Mouse (Mus musculus) CD4-positive, CD25-positive, alpha-beta regulatory T cell, adult 9 weeks (primary cell): ENCODE measurements around the gene Dcaf15. TPM values are rescaled to one million over a fixed set of nuclear protein-coding genes. Genes with fewer than 3 reads are reported as not detected.

Experiments
- polyA plus RNA-seq: library from polyadenylated mRNA; unstranded; fragments of 100-300 nt; shearing (Covaris generic); gene quantifications from one replicate; pipeline ENCODE4 v1.2.1, GENCODE M21; 2017

The Dcaf15 gene
- polyA plus RNA-seq = 30.2 TPM

DNA sequence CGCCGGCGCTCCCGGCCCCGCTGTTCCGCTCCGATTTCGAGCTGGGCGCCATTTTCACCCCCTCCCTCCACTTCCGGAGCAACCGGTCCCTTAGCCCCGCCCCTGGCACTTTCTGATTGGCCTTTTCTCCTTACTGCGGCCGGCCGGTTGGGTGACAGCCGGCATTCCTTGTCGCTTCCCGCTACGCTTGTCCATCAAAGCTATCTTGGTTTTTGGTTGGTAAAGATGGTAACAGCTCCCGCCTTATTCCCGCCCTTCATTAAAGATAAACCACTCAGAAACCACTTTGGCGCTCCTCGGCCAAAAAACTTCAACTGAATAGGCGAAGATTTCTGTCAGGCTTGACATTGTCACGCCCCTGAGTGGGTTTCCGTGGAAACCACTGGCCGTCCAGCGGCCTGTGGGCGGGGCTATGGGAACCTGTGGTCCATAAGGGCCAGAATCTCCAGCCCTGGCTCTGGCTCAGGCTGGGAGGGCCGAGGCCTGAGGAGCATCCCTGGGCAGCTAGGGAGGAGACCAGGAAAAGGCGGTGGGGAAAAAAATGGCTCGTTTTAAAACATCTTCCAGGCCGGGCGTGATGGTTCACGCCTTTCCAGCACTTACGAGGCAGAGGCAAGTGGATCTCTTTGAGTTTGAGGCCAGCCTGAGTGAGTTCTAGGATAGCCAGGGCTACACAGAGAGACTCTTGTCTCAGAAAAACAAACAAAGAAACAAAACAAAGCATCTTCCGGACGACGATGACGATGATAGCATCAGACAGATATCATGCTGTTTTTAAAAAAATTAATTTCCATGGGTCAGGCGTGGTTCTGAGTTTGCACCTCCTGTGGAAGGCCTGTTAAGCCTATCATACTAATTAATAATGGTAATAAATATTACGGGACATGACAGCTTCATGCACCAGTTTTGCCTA, at the start of gene Dcaf15:
Gene Dcaf15 (minus strand): TSS at position 72 of the 913 bp plus-strand sequence.

DNA sequence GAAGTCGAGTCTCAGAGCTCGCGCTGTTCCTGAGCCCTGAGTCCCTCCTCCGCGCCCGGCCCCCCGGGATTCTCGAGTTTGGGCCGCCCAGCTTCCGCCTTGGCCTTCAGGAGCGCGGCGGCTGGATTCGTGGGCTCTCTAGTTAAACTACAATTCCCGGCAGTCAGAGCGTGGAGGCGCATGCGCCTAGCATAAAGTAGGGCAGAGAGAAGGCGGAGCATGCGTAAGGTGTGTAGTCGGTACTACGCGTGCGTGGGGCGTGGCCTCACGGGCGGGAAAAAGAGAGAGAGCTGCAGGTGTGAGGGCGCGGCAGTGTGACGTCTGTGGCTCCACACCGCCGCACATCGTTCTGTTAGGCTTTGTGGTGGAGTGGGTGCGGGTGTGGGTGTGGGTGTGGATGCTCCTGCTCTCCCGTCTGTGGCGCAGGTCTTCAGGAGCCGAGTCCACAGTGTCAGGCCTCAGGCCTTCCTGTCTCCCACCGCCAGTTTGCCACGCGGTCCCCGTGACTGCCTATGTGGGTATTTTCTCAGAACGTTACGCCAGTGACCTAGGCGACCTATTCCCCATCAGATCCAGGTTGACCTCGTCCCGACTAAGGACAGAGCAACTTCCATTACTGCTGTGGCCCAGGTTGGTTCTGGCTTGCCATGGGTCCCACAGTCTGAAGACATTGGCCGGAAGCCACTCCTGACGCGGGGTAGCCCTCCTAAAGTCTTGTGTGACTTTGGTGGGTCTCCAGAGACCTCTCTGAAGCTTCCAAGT, 43.4 kb upstream of the Dcaf15 start, which contains the start of the genes Cc2d1a and 4930432K21Rik:
Gene Cc2d1a (minus strand): TSS at position 168 of the 762 bp plus-strand sequence.
Gene 4930432K21Rik (plus strand): TSS at position 257 of the 762 bp plus-strand sequence.

DNA sequence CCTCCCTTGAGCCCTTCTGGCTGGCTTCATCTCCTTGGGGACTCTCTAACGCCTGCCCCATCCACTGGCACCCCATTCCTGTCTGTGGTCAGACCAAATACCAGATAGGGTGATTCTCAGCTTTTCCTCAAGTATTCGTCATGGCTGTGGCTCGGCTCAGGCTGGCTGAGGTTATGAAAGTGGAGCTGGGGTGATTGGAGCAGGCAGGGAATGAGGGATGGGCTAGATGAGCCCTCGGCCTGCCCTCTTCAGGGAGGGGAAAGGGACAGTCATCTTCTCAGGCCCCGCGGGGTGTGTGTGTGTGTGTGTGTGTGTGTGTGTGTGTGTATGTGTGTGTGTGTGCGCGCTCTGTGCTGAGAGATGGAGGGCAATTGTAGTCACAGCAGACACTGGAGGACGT, 21.1 kb upstream of the Dcaf15 start, which contains the start of gene Podnl1:
Gene Podnl1 (plus strand): TSS at position 334 of the 400 bp plus-strand sequence.

DNA sequence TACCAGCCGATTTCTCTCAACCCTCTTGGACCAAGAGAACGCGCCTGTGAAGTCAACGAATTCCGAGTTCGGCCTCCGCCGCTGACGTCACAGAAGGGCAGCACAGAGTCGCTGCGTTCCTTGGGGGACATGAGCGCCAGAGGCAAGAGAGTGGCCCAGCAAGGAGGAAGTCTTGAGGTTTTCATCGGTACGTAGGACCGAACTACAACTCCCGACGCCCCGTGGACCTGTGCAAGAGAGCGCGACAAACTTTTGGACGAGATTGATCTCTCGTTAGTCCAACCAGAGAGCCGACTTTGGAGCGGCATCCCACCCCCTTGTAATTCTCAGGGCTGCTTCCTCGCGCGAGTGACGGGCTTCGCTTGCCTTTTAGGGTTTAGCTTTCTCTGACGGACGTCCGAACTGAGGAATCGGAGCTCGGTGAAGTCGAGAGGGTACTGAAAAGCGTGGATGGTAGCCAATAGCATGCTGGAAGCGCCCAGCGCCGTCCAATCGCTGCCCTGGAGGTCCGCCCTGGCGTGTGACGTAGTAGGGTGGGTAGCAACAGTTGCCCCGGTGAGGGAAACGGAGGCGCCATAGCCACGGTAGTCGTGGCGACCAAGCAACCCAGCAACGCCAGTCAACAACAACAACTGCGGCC, 38.2 kb downstream of the Dcaf15 start, which contains the start of gene Rfx1:
Gene Rfx1 (plus strand): TSS at position 544 of the 640 bp plus-strand sequence.

DNA sequence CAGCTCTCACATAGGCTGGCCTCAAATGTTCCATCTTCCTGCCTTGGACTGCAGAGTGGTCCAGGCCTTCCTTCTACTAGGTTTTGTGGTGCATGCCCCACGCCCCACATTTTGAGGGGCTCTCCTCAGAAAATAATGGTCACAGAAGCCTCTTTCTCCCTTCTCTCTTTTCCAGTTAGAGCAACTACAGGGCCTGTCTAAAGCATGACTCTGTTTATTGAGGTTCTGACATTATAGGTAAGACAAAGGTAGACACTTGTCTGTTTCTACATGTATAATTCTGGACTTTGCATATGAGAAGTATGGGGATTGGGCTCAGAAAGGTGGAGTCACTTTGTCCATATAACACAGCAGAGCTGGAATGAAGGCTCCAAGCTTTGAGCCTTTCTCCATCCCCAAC, 39.5 kb downstream of the Dcaf15 start, which contains the start of gene Gm10643:
Gene Gm10643 (minus strand): TSS at position 101 of the 400 bp plus-strand sequence.

Other genes with a start within 250 kb of the Dcaf15 start
- 4.2 TPM for gene Adgrl1, start 204.7 kb downstream of the Dcaf15 start, polyA plus RNA-seq
- 0.37 TPM for gene Gm10644, start 149.6 kb downstream of the Dcaf15 start, polyA plus RNA-seq
- 18.7 TPM for gene Asf1b, start 149.3 kb downstream of the Dcaf15 start, polyA plus RNA-seq
- 2.1 TPM for gene Prkaca, start 131.8 kb downstream of the Dcaf15 start, polyA plus RNA-seq
- 2.9 TPM for gene Samd1, start 107.1 kb downstream of the Dcaf15 start, polyA plus RNA-seq
- 0.82 TPM for gene 1700067K01Rik, start 103.3 kb downstream of the Dcaf15 start, polyA plus RNA-seq
- gene 2210011C24Rik, start 92.6 kb downstream of the Dcaf15 start, polyA plus RNA-seq = 0.38 TPM
- 4.0 TPM for gene Palm3, start 83.3 kb downstream of the Dcaf15 start, polyA plus RNA-seq
- 415 TPM for gene Il27ra, start 62.2 kb downstream of the Dcaf15 start, polyA plus RNA-seq
- gene Rln3, start 59.8 kb downstream of the Dcaf15 start, polyA plus RNA-seq = 132 TPM
- gene Gm10643, start 39.6 kb downstream of the Dcaf15 start, polyA plus RNA-seq = 0.98 TPM
- 28.6 TPM for gene Rfx1, start 37.9 kb downstream of the Dcaf15 start, polyA plus RNA-seq
- gene Podnl1, start 21.2 kb upstream of the Dcaf15 start, polyA plus RNA-seq = 9.3 TPM
- gene Cc2d1a, start 43.2 kb upstream of the Dcaf15 start, polyA plus RNA-seq = 59.6 TPM
- 3.3 TPM for gene 4930432K21Rik, start 43.3 kb upstream of the Dcaf15 start, polyA plus RNA-seq
- gene Nanos3, start 80.4 kb upstream of the Dcaf15 start, polyA plus RNA-seq = not detected
- gene Zswim4, start 132.3 kb upstream of the Dcaf15 start, polyA plus RNA-seq = 3.4 TPM
- 327 TPM for gene D8Ertd738e, start 145.0 kb upstream of the Dcaf15 start, polyA plus RNA-seq
- gene Mri1, start 152.6 kb upstream of the Dcaf15 start, polyA plus RNA-seq = 17.2 TPM
- gene Ccdc130, start 165.6 kb upstream of the Dcaf15 start, polyA plus RNA-seq = 42.3 TPM